In genomic region chr16:91011021-91011683, GRCm38 (mm10) we compare ENCODE assay signal across 8 mouse cellular contexts. TPM values are rescaled to one million over a fixed set of nuclear protein-coding genes. Genes with fewer than 3 reads are reported as not detected.
A peak's percentile ranks its signal among the peaks of the same experiment; 100 is the strongest.
DNase-seq lines count a peak whose midpoint lies in the region; ATAC-seq and TF ChIP-seq lines count a peak whose summit lies in the region.

Gene Synj1 (minus strand): TSS chr16:91011308.

- peak within 1 kb of the TSS; percentile 97 for H3K27ac ChIP-seq in forebrain, postnatal 0 days (ENCODE audit: low read depth, low read length)
- H3K27ac ChIP-seq in lung, embryonic 15.5 days, result peak within 1 kb of the TSS; percentile 90

- no peaks in the 10 kb centered on the region for H3K27me3 ChIP-seq in G1E (ENCODE audit: insufficient read depth, low read length)
- H3K27me3 ChIP-seq in forebrain, postnatal 0 days (ENCODE audit: insufficient read depth, low read length), result no peaks in the 10 kb centered on the region
- no peaks in the 10 kb centered on the region for H3K27me3 ChIP-seq in lung, embryonic 15.5 days

- 2% methylated on average over 55 of the region's 66 CpGs for WGBS in forebrain, postnatal 0 days
- WGBS in lung, embryonic 15.5 days, result under 1% methylated on average over 65 of the region's 66 CpGs

- H3K9me3 ChIP-seq in G1E (replicated peaks), result no peaks in the 10 kb centered on the region
- no peaks in the 10 kb centered on the region for H3K9me3 ChIP-seq in forebrain, postnatal 0 days (ENCODE audit: low read length)
- H3K9me3 ChIP-seq in lung, embryonic 15.5 days, result no peaks in the 10 kb centered on the region

- H3K4me3 ChIP-seq in G1E (ENCODE audit: low read depth, low read length), result peak within 1 kb of the TSS; percentile 96
- peak within 1 kb of the TSS; percentile 85 for H3K4me3 ChIP-seq in forebrain, postnatal 0 days (ENCODE audit: low read depth, low read length)
- peak within 1 kb of the TSS; percentile 91 for H3K4me3 ChIP-seq in lung, embryonic 15.5 days

- peak within 1 kb of the TSS; percentile 74 for H3K4me2 ChIP-seq in forebrain, postnatal 0 days (ENCODE audit: low read depth)
- H3K4me2 ChIP-seq in lung, embryonic 15.5 days, result peak within 1 kb of the TSS; percentile 80

- peak; percentile 91 for ATAC-seq in G1E (ENCODE audit: extremely low read depth, insufficient number of reproducible peaks, low FRiP score, poor library complexity, severe bottlenecking)
- peak; percentile 94 for ATAC-seq in forebrain, postnatal 0 days
- ATAC-seq in lung, embryonic 15.5 days (ENCODE audit: borderline replicate concordance, extremely low read depth, low FRiP score, low TSS enrichment), result peak; percentile 98

- peak; percentile 79 for DNase-seq in G1E (ENCODE audit: low spot score)
- DNase-seq in cerebellum, adult 18-20 months, result peak; percentile 94 to 95
- DNase-seq in forebrain, postnatal 0 days, result peak; percentile 93
- DNase-seq in heart, postnatal 4 days, result peak; percentile 91
- peak; percentile 90 for DNase-seq in layer of hippocampus, adult 8-10 months (ENCODE audit: low spot score in 2 of 2)
- DNase-seq in ovary, adult 18-20 months (ENCODE audit: low spot score), result peak; percentile 92
- peak; percentile 87 for DNase-seq in thymus, postnatal 0 days (ENCODE audit: low spot score)

- TF ChIP-seq CTCF in G1E (IDR thresholded peaks at IDR 0.05; ENCODE audit: low read depth, low read length), result no peak
- TF ChIP-seq CTCF in forebrain, postnatal 0 days (IDR thresholded peaks at IDR 0.05; ENCODE audit: low read depth), result peak; percentile 42

- H3K36me3 ChIP-seq in G1E (replicated peaks), result peaks cover 47% of the 10 kb centered on the region
- H3K36me3 ChIP-seq in forebrain, postnatal 0 days (ENCODE audit: insufficient read depth), result peaks cover 22% of the 10 kb centered on the region
- H3K36me3 ChIP-seq in lung, embryonic 15.5 days, result peaks cover 18% of the 10 kb centered on the region

- peak within 1 kb of the TSS; percentile 85 for H3K9ac ChIP-seq in forebrain, postnatal 0 days
- H3K9ac ChIP-seq in lung, embryonic 15.5 days, result peak within 1 kb of the TSS; percentile 65

- peaks cover 39% of the 10 kb centered on the region for H3K4me1 ChIP-seq in G1E (ENCODE audit: insufficient read depth, low read depth, low read length)
- H3K4me1 ChIP-seq in forebrain, postnatal 0 days (ENCODE audit: insufficient read depth), result peaks cover 7% of the 10 kb centered on the region; the same call in 1 of the 2 replicates
- H3K4me1 ChIP-seq in lung, embryonic 15.5 days, result peaks cover 11% of the 10 kb centered on the region

RNA-seq across cellular contexts. Expression of gene Synj1, which starts in this region (rescaled TPM):
- total RNA-seq in G1E (2014; fragmentation: Nextera tagmentation) (109 and 118 TPM in 2 replicates), G1E (2017) (32.8 and 37.7 TPM in 2 replicates)
- 59.5 and 64.8 TPM in 2 replicates for polyA plus RNA-seq in G1E (2012)
- total RNA-seq in forebrain, postnatal 0 days (2014; rRNA removed), result 48.2 and 62.5 TPM in 2 replicates
- 24.8 and 38.0 TPM in 2 replicates for polyA plus RNA-seq in forebrain, postnatal 0 days (2015; fragmentation: Nextera tagmentation; extraction: Ambion mirVana)
- total RNA-seq in heart, postnatal 4 days (2021), result 10 to 100 TPM; 29.2 to 32.6 TPM
- total RNA-seq in layer of hippocampus, adult 8-10 months (2022), result 100 to 1,000 TPM; 396 to 439 (median 423) TPM
- polyA plus RNA-seq in lung, embryonic 15.5 days (2015; fragmentation: Nextera tagmentation; extraction: Ambion mirVana), result 13.3 and 14.6 TPM in 2 replicates
- polyA plus RNA-seq in thymus, postnatal 0 days (2015; fragmentation: Nextera tagmentation; extraction: Ambion mirVana), result 11.5 and 16.2 TPM in 2 replicates

Comparison
In these comparisons a context has a peak if more than half of its experiments do, and no peak if none do; other contexts are left out.
1. Peak in every context shown above with its lines: DNase-seq, ATAC-seq, H3K4me3 ChIP-seq and H3K27ac ChIP-seq.